Comparison of ENCODE assay signal across 7 mouse cellular contexts in the genomic region with DNA sequence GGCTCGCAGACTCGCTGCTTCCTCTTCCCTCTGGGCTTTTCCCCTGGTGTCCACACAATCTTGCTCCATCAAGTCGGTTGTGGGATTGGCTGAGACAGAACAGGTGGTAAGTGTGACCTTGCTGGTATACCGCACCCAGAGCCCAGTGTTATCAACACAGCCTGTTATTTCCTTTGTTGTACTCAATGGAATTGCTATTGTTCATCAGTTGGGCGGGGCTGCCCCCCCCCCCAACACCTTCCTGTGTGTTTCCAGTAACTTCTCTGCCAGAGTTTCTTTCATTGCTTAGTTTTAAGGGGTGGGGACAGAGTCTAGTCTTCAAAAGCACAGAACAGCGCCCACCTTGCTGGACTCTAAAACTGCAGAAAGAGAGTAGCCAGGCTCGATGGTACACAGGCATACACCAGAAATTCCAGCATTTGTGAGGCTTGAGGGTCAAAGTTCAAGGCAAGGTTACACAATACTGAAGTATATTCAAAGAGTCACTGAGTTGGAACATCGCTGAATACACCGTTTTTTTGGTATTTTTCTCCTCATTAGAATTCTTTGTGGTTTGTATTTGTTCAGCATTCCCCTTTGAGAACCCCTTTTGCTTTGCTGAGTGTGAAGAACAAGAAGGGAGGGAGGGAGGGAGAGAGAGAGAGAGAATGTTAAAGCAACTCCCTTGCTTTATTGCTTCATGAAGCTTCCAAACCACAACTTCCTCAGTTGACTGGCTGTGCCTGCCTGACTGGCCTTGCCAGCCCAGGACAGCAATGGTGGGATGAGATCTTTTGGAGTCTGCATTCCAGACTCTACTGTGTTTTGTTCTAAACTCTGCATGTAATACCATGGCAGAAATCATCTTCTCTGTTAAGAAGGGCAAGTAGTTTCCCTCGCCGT. TPM values are rescaled to one million over a fixed set of nuclear protein-coding genes. Genes with fewer than 3 reads are reported as not detected.
DNase-seq lines count a peak whose midpoint lies in the region; ATAC-seq and TF ChIP-seq lines count a peak whose summit lies in the region.

No protein-coding gene starts in this region.

- H3K9me3 ChIP-seq in heart, embryonic 16.5 days (replicated peaks; ENCODE audit: control insufficient read depth, low read length) = no peaks in the 10 kb centered on the region
- no peaks in the 10 kb centered on the region for H3K9me3 ChIP-seq in lung, embryonic 14.5 days (ENCODE audit: low read depth, low read length)
- no peaks in the 10 kb centered on the region for H3K9me3 ChIP-seq in forebrain, embryonic 11.5 days (ENCODE audit: control insufficient read depth, low read length)

- H3K4me3 ChIP-seq in heart, embryonic 16.5 days (ENCODE audit: low read length) = no peak overlapping the region
- H3K4me3 ChIP-seq in lung, embryonic 14.5 days (ENCODE audit: low read depth, low read length) = no peak overlapping the region
- no peak overlapping the region for H3K4me3 ChIP-seq in forebrain, embryonic 11.5 days (ENCODE audit: low read depth, low read length)

- H3K4me2 ChIP-seq in heart, embryonic 16.5 days (ENCODE audit: low read depth, low read length) = no peak overlapping the region
- H3K4me2 ChIP-seq in lung, embryonic 14.5 days = no peak overlapping the region
- H3K4me2 ChIP-seq in forebrain, embryonic 11.5 days (ENCODE audit: low read depth, low read length, severe bottlenecking) = no peak overlapping the region

- H3K36me3 ChIP-seq in heart, embryonic 16.5 days (ENCODE audit: control insufficient read depth, insufficient read depth) = no peaks in the 10 kb centered on the region
- no peaks in the 10 kb centered on the region for H3K36me3 ChIP-seq in lung, embryonic 14.5 days (ENCODE audit: insufficient read depth)
- H3K36me3 ChIP-seq in forebrain, embryonic 11.5 days (ENCODE audit: control insufficient read depth, insufficient read depth, low read length) = no peaks in the 10 kb centered on the region

- H3K4me1 ChIP-seq in heart, embryonic 16.5 days (ENCODE audit: control insufficient read depth, insufficient read depth, low read length) = peaks cover 6% of the 10 kb centered on the region
- H3K4me1 ChIP-seq in lung, embryonic 14.5 days (ENCODE audit: insufficient read depth) = peaks cover 8% of the 10 kb centered on the region
- H3K4me1 ChIP-seq in forebrain, embryonic 11.5 days (replicated peaks; ENCODE audit: control insufficient read depth, insufficient read depth, low read length) = peaks cover 4% of the 10 kb centered on the region

- H3K27ac ChIP-seq in heart, embryonic 16.5 days (ENCODE audit: low read length) = peak overlapping the region; percentile 20; the same call in 1 of the 2 replicates
- H3K27ac ChIP-seq in lung, embryonic 14.5 days (ENCODE audit: low read depth) = no peak overlapping the region
- no peak overlapping the region for H3K27ac ChIP-seq in forebrain, embryonic 11.5 days (ENCODE audit: low read depth, low read length)

- WGBS in heart, embryonic 16.5 days = 60% methylated on average over 11 of the region's 11 CpGs
- WGBS in lung, embryonic 14.5 days = 55% methylated on average over 11 of the region's 11 CpGs
- WGBS in forebrain, embryonic 11.5 days = 75% methylated on average over 11 of the region's 11 CpGs

- no peaks in the 10 kb centered on the region for H3K27me3 ChIP-seq in heart, embryonic 16.5 days (ENCODE audit: control insufficient read depth, insufficient read depth, low read length)
- no peaks in the 10 kb centered on the region for H3K27me3 ChIP-seq in lung, embryonic 14.5 days (ENCODE audit: insufficient read depth, low read length)
- no peaks in the 10 kb centered on the region for H3K27me3 ChIP-seq in forebrain, embryonic 11.5 days (ENCODE audit: control insufficient read depth, insufficient read depth, low read length)

- no peak for ATAC-seq in heart, embryonic 16.5 days (replicated peaks; ENCODE audit: extremely low read depth, insufficient read depth, low FRiP score)
- ATAC-seq in lung, embryonic 14.5 days (ENCODE audit: insufficient read depth) = no peak
- no peak for ATAC-seq in forebrain, embryonic 11.5 days (replicated peaks; ENCODE audit: low FRiP score)

- H3K9ac ChIP-seq in heart, embryonic 16.5 days (ENCODE audit: low read length) = no peak overlapping the region
- H3K9ac ChIP-seq in lung, embryonic 14.5 days = no peak overlapping the region
- no peak overlapping the region for H3K9ac ChIP-seq in forebrain, embryonic 11.5 days (ENCODE audit: low read length)

- peak; percentile 44 for DNase-seq in 3T3-L1 (ENCODE audit: low read depth, low spot score)
- DNase-seq in CD8-positive naive resting alpha-beta T cell, adult 2 months (ENCODE audit: low read depth in 2 of 2, low spot score in 2 of 2) = peak; percentile 10 to 24
- peak; percentile 27 for DNase-seq in lung, embryonic 14.5 days
- no peak for DNase-seq in thymus, postnatal 0 days (ENCODE audit: low spot score)
- no peak for DNase-seq in forebrain, embryonic 11.5 days (ENCODE audit: low spot score)
- no peak for DNase-seq in thymus, postnatal 25 days

- no peak for TF ChIP-seq CTCF in lung, embryonic 14.5 days (IDR thresholded peaks at IDR 0.05; ENCODE audit: low read depth)

RNA-seq across cellular contexts. Expression of a gene that starts 3.2 kb away (rescaled TPM):
- polyA plus RNA-seq in heart, embryonic 16.5 days (2015; fragmentation: Nextera tagmentation; extraction: Ambion mirVana) = 5.8 and 6.5 TPM in 2 replicates
- 11.3 and 11.5 TPM in 2 replicates for polyA plus RNA-seq in lung, embryonic 14.5 days (2014; fragmentation: Nextera tagmentation; extraction: Ambion mirVana)
- polyA plus RNA-seq in thymus, postnatal 0 days (2015; fragmentation: Nextera tagmentation; extraction: Ambion mirVana) = 4.6 and 5.7 TPM in 2 replicates
- polyA plus RNA-seq in forebrain, embryonic 11.5 days (2014; fragmentation: Nextera tagmentation; extraction: Ambion mirVana) = 11.3 and 12.3 TPM in 2 replicates

Comparison
In these comparisons a context has a peak if more than half of its experiments do, and no peak if none do; other contexts are left out.
1. DNase-seq: peak in 3T3-L1 (single experiment), CD8-positive naive resting alpha-beta T cell, adult 2 months (2 of 2) and lung, embryonic 14.5 days (single experiment); none in thymus, postnatal 0 days (single experiment), forebrain, embryonic 11.5 days (single experiment) and thymus, postnatal 25 days (single experiment).